Mouse (Mus musculus) monocyte, adult 59 days (primary cell): Measurements from ENCODE around the gene Ldb3. TPM values are rescaled to one million over a fixed set of nuclear protein-coding genes. Genes with fewer than 3 reads are reported as not detected.

Experiments used
- total RNA-seq, 2 experiments: library from RNA; stranded (reverse); gene quantifications; one replicate each; pipeline ENCODE4 v1.2.4; 2023

The Ldb3 gene
- not detected for total RNA-seq

DNA sequence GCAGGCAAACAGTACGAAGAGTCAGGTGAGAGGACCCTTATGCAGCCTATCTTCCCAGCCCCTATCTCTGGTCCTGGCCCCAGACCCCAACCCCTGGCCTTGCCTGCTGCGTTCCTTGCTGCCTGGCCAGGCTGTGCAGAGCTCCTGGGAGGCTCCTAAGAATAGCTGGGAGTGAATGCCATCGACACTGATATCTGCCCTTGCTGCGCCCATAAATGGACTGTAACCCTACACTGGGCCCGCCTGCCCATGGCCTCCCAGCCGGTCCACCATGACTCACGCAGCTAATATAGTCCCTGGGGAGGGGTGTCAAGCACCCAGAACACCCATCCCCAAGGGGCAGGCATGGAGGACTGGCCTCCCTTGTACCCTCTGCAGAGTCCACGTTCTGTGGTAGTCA, at the start of gene Ldb3:
TSS of gene Ldb3 (minus strand) at position 185 of the 400 bp plus-strand sequence.

DNA sequence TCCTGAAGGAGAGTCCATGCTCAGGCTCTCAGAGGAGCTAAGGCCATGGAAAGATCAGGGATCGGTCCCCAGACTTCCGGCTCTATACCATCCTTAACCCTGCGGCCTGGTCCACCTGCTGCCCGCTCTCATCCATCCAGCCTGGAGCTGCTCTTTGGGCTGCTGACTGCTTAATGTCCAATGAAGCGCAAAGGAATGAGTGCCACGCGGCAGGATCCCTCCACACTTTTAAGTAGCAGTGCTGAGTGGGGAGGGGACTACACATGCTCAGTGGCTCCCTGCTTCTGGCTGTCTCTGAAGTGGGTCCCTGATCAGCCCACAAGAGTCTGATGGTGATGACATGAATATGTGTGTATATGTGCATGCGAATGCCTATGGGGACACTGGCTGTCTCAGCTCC, 11.5 kb upstream of the Ldb3 start, which contains the start of gene Opn4:
TSS of gene Opn4 (minus strand) at position 202 of the 400 bp plus-strand sequence.

DNA sequence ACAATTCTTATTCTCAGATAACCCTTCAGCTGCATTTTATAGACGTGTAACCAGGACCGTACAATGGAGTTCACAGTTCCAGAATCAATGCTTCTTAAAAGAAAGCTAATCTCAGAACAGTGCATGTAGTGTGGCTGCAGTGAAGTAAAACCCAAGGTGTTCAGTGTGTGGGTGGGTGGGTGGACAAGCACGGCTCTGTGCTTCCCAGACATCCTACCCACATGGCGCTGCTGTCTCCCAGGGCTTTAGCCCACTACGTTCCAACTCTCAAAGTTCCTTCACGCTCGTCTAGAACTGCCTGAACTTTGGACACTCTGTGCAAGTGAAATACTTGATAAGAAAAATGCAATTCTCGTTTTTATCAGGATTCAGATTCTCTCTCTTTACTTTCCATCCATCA, 65.8 kb downstream of the Ldb3 start, which contains the start of gene 9230112D13Rik:
TSS of gene 9230112D13Rik (minus strand) at position 101 of the 400 bp plus-strand sequence.

DNA sequence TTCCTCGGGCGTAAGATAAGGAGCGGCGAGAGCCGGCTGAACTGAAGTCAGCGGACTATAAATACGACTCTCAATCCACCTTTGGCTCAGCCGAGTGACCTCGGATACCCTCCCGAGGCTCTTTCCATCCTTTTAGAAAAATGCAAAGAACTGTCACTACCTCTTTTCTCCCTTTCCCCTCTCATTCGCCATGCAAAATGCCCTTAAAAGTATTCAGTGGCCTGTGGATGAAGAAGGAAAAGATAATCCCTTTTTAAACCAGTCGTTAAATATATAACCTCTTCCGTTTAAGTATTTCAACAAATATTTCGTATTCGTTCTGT, 85.2 kb downstream of the Ldb3 start, which contains the start of gene Bmpr1a:
TSS of gene Bmpr1a (minus strand) at position 17 of the 323 bp plus-strand sequence.

Other genes with a start within 250 kb of the Ldb3 start
- not detected for gene Fam25c, start 233.2 kb downstream of the Ldb3 start, total RNA-seq
- gene Sncg, start 213.9 kb downstream of the Ldb3 start, total RNA-seq: not detected
- gene Mmrn2, start 213.2 kb downstream of the Ldb3 start, total RNA-seq: not detected
- 1 to 10 TPM in 1 of 2 experiments, under 1 TPM in 1; 0.84 to 1.2 TPM for gene Bmpr1a, start 85.3 kb downstream of the Ldb3 start, total RNA-seq
- not detected for gene 9230112D13Rik, start 65.9 kb downstream of the Ldb3 start, total RNA-seq
- not detected for gene Opn4, start 11.5 kb upstream of the Ldb3 start, total RNA-seq
- gene Wapl, start 85.2 kb upstream of the Ldb3 start, total RNA-seq: 10 to 100 TPM; 67.4 to 72.5 TPM
- not detected for gene Grid1, start 231.4 kb upstream of the Ldb3 start, total RNA-seq